Mouse (Mus musculus) erythroblast, embryonic 14.5 days (primary cell): ENCODE data around the gene Map1b. TPM values are rescaled to one million over a fixed set of nuclear protein-coding genes. Genes with fewer than 3 reads are reported as not detected.

Source experiments
- H3K27me3 ChIP-seq: 2 replicates; pipeline ENCODE4 v1.6.1; 2012; ENCODE audit warnings: inconsistent platforms; ENCODE audit not compliant: control insufficient read depth
- H3K36me3 ChIP-seq: 2 replicates; pipeline ENCODE4 v1.6.1; 2012; ENCODE audit warnings: mild to moderate bottlenecking, inconsistent platforms; ENCODE audit not compliant: control insufficient read depth
- H3K4me1 ChIP-seq: 2 replicates; pipeline ENCODE4 v1.6.1; 2012; ENCODE audit warnings: inconsistent platforms; ENCODE audit not compliant: control insufficient read depth
- H3K4me3 ChIP-seq: replicated peaks from 2 replicates; pipeline ENCODE3; 2012; ENCODE audit warnings: moderate library complexity, mild to moderate bottlenecking, inconsistent platforms
- H3K9me3 ChIP-seq: 2 replicates; pipeline ENCODE4 v1.6.1; 2012; ENCODE audit warnings: low read length, inconsistent platforms, mixed read lengths; ENCODE audit not compliant: control insufficient read depth
- GATA1 ChIP-seq: IDR thresholded peaks from 2 replicates; pipeline ENCODE4 v1.6.1; 2012; ENCODE audit warnings: low read length, inconsistent platforms, mixed read lengths
- TAL1 ChIP-seq: IDR thresholded peaks from 3 replicates; pipeline ENCODE4 v1.6.1; 2012; ENCODE audit warnings: low read length, inconsistent platforms, mixed read lengths
- polyA plus RNA-seq: library from polyadenylated mRNA; stranded (reverse); fragments of >175 nt; gene quantifications from 2 replicates; pipeline ENCODE4 v1.2.3, GENCODE M21; 2012

Gene Map1b
- polyA plus RNA-seq, 1 experiment: not detected

- H3K27me3 ChIP-seq: no peaks in the 10 kb centered on the region
- H3K4me3 ChIP-seq: no peak overlapping the region
- no peaks in the 10 kb centered on the region for H3K4me1 ChIP-seq
- no peak for TF ChIP-seq TAL1
- no peak for TF ChIP-seq GATA1
- H3K9me3 ChIP-seq: no peaks in the 10 kb centered on the region
- no peaks in the 10 kb centered on the region for H3K36me3 ChIP-seq
Measured at GRCm38 (mm10) chr13:99538851-99539250, 22.5 kb upstream of the Map1b start.

- Histone ChIP-seq H3K27me3 (no peaks in the 10 kb centered on the region), H3K4me1 (no peaks in the 10 kb centered on the region), H3K4me3 (no peak overlapping the region), H3K36me3 (no peaks in the 10 kb centered on the region), H3K9me3 (no peaks in the 10 kb centered on the region)
- TF ChIP-seq GATA1 (no peak), TAL1 (no peak)
Measured at GRCm38 (mm10) chr13:99537908-99538513, 21.7 kb upstream of the Map1b start.

GRCm38 (mm10) chr13:99528456-99528855, 12.1 kb upstream of the Map1b start:
- Histone ChIP-seq H3K4me3 (no peak overlapping the region), H3K9me3 (no peaks in the 10 kb centered on the region), H3K27me3 (no peaks in the 10 kb centered on the region), H3K36me3 (no peaks in the 10 kb centered on the region), H3K4me1 (no peaks in the 10 kb centered on the region)
- TF ChIP-seq TAL1 (no peak), GATA1 (no peak)

GRCm38 (mm10) chr13:99527936-99528335, 11.6 kb upstream of the Map1b start:
- no peak overlapping the region for H3K4me3 ChIP-seq
- H3K36me3 ChIP-seq: no peaks in the 10 kb centered on the region
- no peak for TF ChIP-seq GATA1
- TF ChIP-seq TAL1: no peak

DNA sequence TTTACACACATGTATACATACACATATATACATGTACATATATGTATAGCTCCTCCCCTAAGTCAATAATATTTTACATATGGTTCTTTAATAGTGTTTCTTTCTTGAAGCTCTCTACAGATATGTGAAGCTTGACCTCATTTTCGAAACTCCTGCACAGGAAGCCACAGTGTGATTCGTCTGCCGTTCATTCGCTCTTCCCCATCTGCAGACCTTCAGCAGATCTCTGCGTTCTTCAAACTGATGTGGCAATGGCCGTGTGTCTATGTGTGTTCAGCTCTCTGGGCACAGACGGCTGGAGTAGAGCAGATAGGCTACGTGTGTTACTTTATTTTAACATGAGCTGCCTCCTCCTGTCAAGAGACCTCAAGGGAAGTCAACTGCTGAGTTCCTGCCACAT, 9.2 kb upstream of the Map1b start:
- Histone ChIP-seq H3K9me3 (no peaks in the 10 kb centered on the region), H3K4me1 (no peaks in the 10 kb centered on the region), H3K4me3 (no peak overlapping the region), H3K36me3 (no peaks in the 10 kb centered on the region), H3K27me3 (no peaks in the 10 kb centered on the region)
- no peak for TF ChIP-seq TAL1
- TF ChIP-seq GATA1: no peak

More at GRCm38 (mm10) chr13:99527936-99528335, 11.6 kb upstream of the Map1b start:
- Histone ChIP-seq H3K9me3 (no peaks in the 10 kb centered on the region), H3K4me1 (no peaks in the 10 kb centered on the region), H3K27me3 (no peaks in the 10 kb centered on the region)

GRCm38 (mm10) chr13:99517836-99518235, 1.5 kb upstream of the Map1b start:
- Histone ChIP-seq H3K27me3 (peaks cover 52% of the 10 kb centered on the region), H3K9me3 (no peaks in the 10 kb centered on the region), H3K4me1 (peaks cover 2% of the 10 kb centered on the region), H3K4me3 (no peak overlapping the region), H3K36me3 (no peaks in the 10 kb centered on the region)
- TF ChIP-seq TAL1 (no peak), GATA1 (no peak)

GRCm38 (mm10) chr13:99515736-99516447, 448 bp downstream of the Map1b start:
- Histone ChIP-seq H3K4me3 (peak overlapping the region; percentile 37), H3K9me3 (no peaks in the 10 kb centered on the region), H3K4me1 (peaks cover 2% of the 10 kb centered on the region), H3K36me3 (no peaks in the 10 kb centered on the region), H3K27me3 (peaks cover 52% of the 10 kb centered on the region)
- TF ChIP-seq TAL1 (no peak), GATA1 (no peak)

DNA sequence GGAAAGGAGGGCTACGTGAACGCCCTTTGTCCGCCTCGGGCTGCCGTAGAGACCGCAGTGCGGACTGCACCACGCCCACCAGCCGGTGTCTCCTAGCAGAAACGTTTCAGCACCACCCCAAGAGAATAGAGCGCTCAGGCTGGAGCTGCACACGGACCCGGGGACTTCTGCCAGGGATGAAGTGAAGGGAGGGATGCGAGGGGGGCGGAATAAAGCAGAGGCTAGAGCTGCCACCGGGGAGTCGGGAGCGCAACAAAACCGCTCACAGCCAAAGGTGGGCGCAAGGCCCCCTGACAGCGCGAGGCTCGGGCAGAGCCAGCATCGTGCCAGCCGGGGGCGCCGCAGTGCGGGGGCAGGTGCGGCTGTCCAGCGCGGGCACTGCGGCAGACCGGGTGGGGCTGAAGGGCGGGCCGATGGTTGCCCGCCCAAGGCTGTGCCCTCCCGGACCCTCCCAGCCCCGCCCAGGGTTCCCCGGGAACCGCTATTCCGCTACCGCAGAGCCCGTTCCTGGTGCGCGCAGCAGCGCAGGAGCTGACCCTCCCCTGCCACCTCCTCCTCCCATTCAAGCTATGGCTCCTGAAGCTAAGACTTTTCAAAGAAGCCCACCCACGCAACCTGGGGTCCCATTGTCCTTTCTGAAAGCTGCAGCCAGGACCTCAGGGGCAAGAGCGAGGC, 1.3 kb downstream of the Map1b start:
- no peak for TF ChIP-seq GATA1
- Histone ChIP-seq H3K9me3 (no peaks in the 10 kb centered on the region), H3K4me1 (peaks cover 2% of the 10 kb centered on the region), H3K4me3 (no peak overlapping the region), H3K36me3 (no peaks in the 10 kb centered on the region), H3K27me3 (peaks cover 52% of the 10 kb centered on the region)

DNA sequence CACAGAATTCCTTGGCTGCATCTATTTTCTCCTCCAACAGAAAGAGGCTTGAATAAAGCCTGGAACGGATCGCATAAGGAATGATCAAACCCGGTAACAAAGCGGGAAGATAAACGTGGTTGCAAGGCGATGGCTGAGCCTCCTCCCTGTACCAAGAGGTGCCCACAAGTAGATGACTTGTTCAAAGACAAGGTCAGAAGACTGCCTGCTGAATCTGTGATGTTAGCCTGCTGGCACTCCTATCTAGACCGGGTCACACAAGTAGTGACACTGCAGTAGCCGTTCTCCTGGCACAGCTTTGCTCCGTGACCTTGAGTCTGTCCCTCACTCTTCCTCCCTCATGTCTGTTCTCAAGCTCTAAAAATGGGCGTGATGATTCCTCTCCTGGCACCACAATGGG, 2.4 kb downstream of the Map1b start:
- Histone ChIP-seq H3K9me3 (no peaks in the 10 kb centered on the region), H3K4me3 (no peak overlapping the region), H3K27me3 (peaks cover 52% of the 10 kb centered on the region), H3K36me3 (no peaks in the 10 kb centered on the region), H3K4me1 (peaks cover 2% of the 10 kb centered on the region)
- TF ChIP-seq TAL1 (no peak), GATA1 (no peak)
